8 mouse cellular contexts compared by ENCODE assay signal in genomic region chr2:93192671-93193080, GRCm38 (mm10). TPM values are rescaled to one million over a fixed set of nuclear protein-coding genes. Genes with fewer than 3 reads are reported as not detected.
DNase-seq lines count a peak whose midpoint lies in the region; ATAC-seq and TF ChIP-seq lines count a peak whose summit lies in the region.
"Had no signal": no experiment of that assay in that cellular context is flagged by ENCODE, and none has a peak within 500 bp of the region (broad histone marks: within the 10 kb centered on the region; RNA-seq: fewer than 3 reads in every experiment).

No protein-coding gene starts in this region.

- peaks cover 81% of the 10 kb centered on the region for H3K4me1 ChIP-seq in E14TG2a.4 (replicated peaks; ENCODE audit: low read depth, low read length)
- H3K4me1 ChIP-seq in hindbrain, embryonic 14.5 days (replicated peaks; ENCODE audit: control insufficient read depth, insufficient read depth, low read length): peaks cover 60% of the 10 kb centered on the region
- peaks cover 62% of the 10 kb centered on the region for H3K4me1 ChIP-seq in midbrain, embryonic 16.5 days (ENCODE audit: control insufficient read depth, insufficient read depth, low read length)

- peaks cover 8% of the 10 kb centered on the region for H3K36me3 ChIP-seq in E14TG2a.4 (ENCODE audit: insufficient read depth, low read length)
- peaks cover 5% of the 10 kb centered on the region for H3K36me3 ChIP-seq in hindbrain, embryonic 14.5 days (replicated peaks; ENCODE audit: control insufficient read depth, insufficient read depth)
- H3K36me3 ChIP-seq in midbrain, embryonic 16.5 days (ENCODE audit: control insufficient read depth, insufficient read depth, low read length): no peaks in the 10 kb centered on the region

- ATAC-seq in hindbrain, embryonic 14.5 days (ENCODE audit: low FRiP score): peak; percentile 14; the same call in 1 of the 2 replicates
- no peak for ATAC-seq in midbrain, embryonic 16.5 days
- no peak for ATAC-seq in megakaryocyte-erythroid progenitor cell, adult 5-6 weeks (replicated peaks; ENCODE audit: low FRiP score, low TSS enrichment, poor library complexity, severe bottlenecking)

- peak overlapping the region; percentile 35; the same call in 1 of the 2 replicates for H3K9ac ChIP-seq in hindbrain, embryonic 14.5 days
- peak overlapping the region; percentile 4; the same call in 1 of the 2 replicates for H3K9ac ChIP-seq in midbrain, embryonic 16.5 days (ENCODE audit: low read depth, low read length)

- DNase-seq in CD4-positive helper T cell, adult 2 months (ENCODE audit: low read depth, low spot score): peak; percentile 82
- DNase-seq in hindbrain, embryonic 14.5 days (ENCODE audit: low spot score): no peak
- DNase-seq in thymus, postnatal 10 days (ENCODE audit: low spot score in 2 of 2): peak; percentile 93 to 96
- DNase-seq in cerebellum, adult 9-10 months: no peak

- peaks cover 11% of the 10 kb centered on the region for H3K27me3 ChIP-seq in E14TG2a.4 (ENCODE audit: insufficient read depth, low read length)
- H3K27me3 ChIP-seq in hindbrain, embryonic 14.5 days (ENCODE audit: control insufficient read depth, insufficient read depth, low read length): no peaks in the 10 kb centered on the region
- H3K27me3 ChIP-seq in midbrain, embryonic 16.5 days (ENCODE audit: control insufficient read depth, insufficient read depth, low read depth, low read length): no peaks in the 10 kb centered on the region
- H3K27me3 ChIP-seq: embryonic facial prominence, embryonic 13.5 days had no signal

- TF ChIP-seq CTCF in E14TG2a.4 (conservative IDR thresholded peaks at IDR 0.05; ENCODE audit: low read length): no peak

- H3K27ac ChIP-seq in hindbrain, embryonic 14.5 days: peak overlapping the region; percentile 66
- peak overlapping the region; percentile 8 for H3K27ac ChIP-seq in midbrain, embryonic 16.5 days (ENCODE audit: low read length)
- H3K27ac ChIP-seq: embryonic facial prominence, embryonic 13.5 days had no signal

- H3K4me3 ChIP-seq in E14TG2a.4 (replicated peaks; ENCODE audit: low read length): peak overlapping the region; percentile 61
- H3K4me3 ChIP-seq in hindbrain, embryonic 14.5 days (replicated peaks; ENCODE audit: low read length): no peak overlapping the region
- no peak overlapping the region for H3K4me3 ChIP-seq in midbrain, embryonic 16.5 days (ENCODE audit: low read depth, low read length)
- H3K4me3 ChIP-seq: embryonic facial prominence, embryonic 13.5 days had no signal

- no peaks in the 10 kb centered on the region for H3K9me3 ChIP-seq in E14TG2a.4 (ENCODE audit: low read length)
- H3K9me3 ChIP-seq in hindbrain, embryonic 14.5 days (ENCODE audit: control insufficient read depth, low read length): no peaks in the 10 kb centered on the region
- no peaks in the 10 kb centered on the region for H3K9me3 ChIP-seq in midbrain, embryonic 16.5 days (replicated peaks; ENCODE audit: control insufficient read depth, low read length, poor library complexity, severe bottlenecking)
- H3K9me3 ChIP-seq: embryonic facial prominence, embryonic 13.5 days had no signal

- peak overlapping the region; percentile 85 for H3K4me2 ChIP-seq in hindbrain, embryonic 14.5 days (replicated peaks)
- H3K4me2 ChIP-seq in midbrain, embryonic 16.5 days (ENCODE audit: low read length): peak overlapping the region; percentile 80
- H3K4me2 ChIP-seq: embryonic facial prominence, embryonic 13.5 days had no signal

- under 1% methylated on average over 6 of the region's 6 CpGs for WGBS in hindbrain, embryonic 14.5 days
- WGBS in midbrain, embryonic 16.5 days: 3% methylated on average over 6 of the region's 6 CpGs

RNA-seq across cellular contexts. Expression of gene Trp53i11, which starts 5.3 kb away (rescaled TPM):
- polyA plus RNA-seq in hindbrain, embryonic 14.5 days (2014; fragmentation: Nextera tagmentation; extraction: Ambion mirVana): 99.4 and 106 TPM in 2 replicates
- polyA plus RNA-seq in midbrain, embryonic 16.5 days (2015; fragmentation: Nextera tagmentation; extraction: Ambion mirVana): 125 and 139 TPM in 2 replicates
- 4.0 and 18.1 TPM in 2 replicates for total RNA-seq in megakaryocyte-erythroid progenitor cell, adult 5-6 weeks (2014; fragmentation: Nextera tagmentation)
- 0.19 and 8.1 TPM in 2 replicates for total RNA-seq in megakaryocyte-erythroid progenitor cell, adult 5-6 weeks (2017)

Comparison
In these comparisons a context has a peak if more than half of its experiments do, and no peak if none do; other contexts are left out.
1. DNase-seq: peak in CD4-positive helper T cell, adult 2 months (single experiment) and thymus, postnatal 10 days (2 of 2); none in hindbrain, embryonic 14.5 days (single experiment) and cerebellum, adult 9-10 months (single experiment).